Mouse (Mus musculus): ENCODE results near the gene Rcn1.

Gene Rcn1

DNA sequence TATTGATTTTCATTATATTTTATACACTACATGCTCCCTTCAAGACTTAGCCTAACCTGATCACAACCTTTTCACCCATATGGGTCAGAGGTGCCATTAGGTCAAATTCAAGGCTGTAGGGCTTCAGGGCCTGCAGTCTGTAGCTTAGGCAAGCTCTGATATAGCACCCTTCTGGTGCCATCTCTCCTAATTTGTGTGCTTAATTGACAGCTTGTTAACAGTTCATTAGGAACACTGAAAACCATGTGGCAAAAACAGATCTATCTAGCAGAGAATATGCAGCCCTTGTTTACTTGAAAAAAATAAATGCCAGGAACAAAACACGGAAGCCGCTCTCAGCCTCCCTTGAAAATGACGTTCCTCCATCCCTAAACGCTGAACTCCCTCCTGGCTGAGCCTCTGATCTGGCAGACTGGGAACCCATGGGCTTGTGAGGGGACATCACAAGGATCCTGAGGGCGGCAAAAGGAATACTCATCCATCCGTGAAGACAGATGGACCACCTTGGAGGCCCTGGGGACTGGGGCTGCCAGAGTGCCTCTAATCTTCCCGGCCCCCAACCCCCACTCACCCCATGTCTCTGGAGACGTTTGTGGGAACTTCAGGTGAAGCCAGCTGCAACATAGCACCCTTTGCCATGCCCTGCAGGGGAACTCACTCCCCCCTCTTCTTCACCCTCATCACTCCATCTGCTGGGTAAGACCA lies 61.8 kb downstream of the Rcn1 start:
- WGBS, result 55% methylated on average over 8 of the region's 8 CpGs

DNA sequence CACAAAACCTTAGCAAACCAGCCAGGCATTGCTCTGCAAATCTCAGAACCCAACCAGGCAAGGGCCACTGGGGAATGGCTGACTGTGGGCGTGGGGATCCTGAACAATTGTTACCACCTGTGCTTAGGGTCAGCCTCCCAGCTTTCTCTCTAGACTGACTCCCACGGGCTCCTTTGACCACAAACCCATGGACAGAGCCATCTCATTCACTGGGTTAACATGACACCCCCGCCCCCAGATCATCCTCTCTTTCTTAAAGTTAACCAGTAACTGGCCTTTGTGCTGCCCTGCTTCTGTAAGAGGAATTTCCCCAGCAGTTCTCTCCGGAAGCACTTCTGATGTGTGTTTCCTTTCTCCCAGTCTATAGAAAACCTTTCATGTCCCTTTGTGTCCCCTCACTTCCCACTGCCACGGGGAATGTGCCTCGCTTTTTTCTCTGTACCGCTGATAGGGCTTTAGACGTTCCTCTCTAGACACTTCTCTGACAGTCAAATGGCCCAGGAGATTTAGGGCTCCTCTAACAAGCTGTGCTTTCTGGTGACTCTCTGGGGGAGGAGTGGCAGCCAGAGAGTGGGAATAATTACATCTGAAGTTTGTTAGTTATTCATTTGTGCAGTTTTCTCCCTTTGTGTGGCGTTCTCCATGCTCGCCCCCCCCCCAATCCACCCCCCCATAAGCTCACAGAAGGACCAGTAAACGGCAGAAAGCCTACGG lies 62.6 kb downstream of the Rcn1 start:
- WGBS, result 45% methylated on average over 12 of the region's 12 CpGs

Measured in cerebral cortex, adult 2 months (tissue).